Comparison of ENCODE assay signal across 23 mouse cellular contexts in genomic region chr13:101707226-101707625, GRCm38 (mm10).
A peak's percentile ranks its signal among the peaks of the same experiment; 100 is the strongest.
DNase-seq lines count a peak whose midpoint lies in the region; ATAC-seq lines count a peak whose summit lies in the region.
"Had no signal": no experiment of that assay in that cellular context is flagged by ENCODE, and none has a peak within 500 bp of the region (broad histone marks: within the 10 kb centered on the region; RNA-seq: fewer than 3 reads in every experiment).

No protein-coding gene starts in this region.

- no peak overlapping the region for H3K4me2 ChIP-seq in forebrain, embryonic 16.5 days (ENCODE audit: low read length)
- H3K4me2 ChIP-seq: forebrain, embryonic 13.5 days; hindbrain, embryonic 12.5 days; intestine, embryonic 15.5 days had no signal

- H3K4me1 ChIP-seq in forebrain, embryonic 16.5 days (replicated peaks; ENCODE audit: control insufficient read depth, insufficient read depth, low read length): no peaks in the 10 kb centered on the region
- H3K4me1 ChIP-seq: embryonic facial prominence, embryonic 10.5 days; forebrain, embryonic 13.5 days; heart, embryonic 10.5 days; hindbrain, embryonic 12.5 days had no signal

- H3K27ac ChIP-seq in forebrain, embryonic 16.5 days (ENCODE audit: low read length): no peak overlapping the region
- H3K27ac ChIP-seq: embryonic facial prominence, embryonic 10.5 days; forebrain, embryonic 13.5 days; gastrocnemius, adult 2 months; heart, embryonic 10.5 days; hindbrain, embryonic 12.5 days; intestine, embryonic 15.5 days had no signal

- DNase-seq in CD4-positive helper T cell, adult 2 months (ENCODE audit: low read depth, low spot score): peak; percentile 83
- DNase-seq in T-cell, adult 2 months (ENCODE audit: low spot score): peak; percentile 43
- DNase-seq in splenic B cell, adult 2 months (ENCODE audit: low read depth, low spot score): peak; percentile 30
- DNase-seq in lung, postnatal 14 days: no peak
- DNase-seq in cerebellum, postnatal 10 days: no peak
- DNase-seq: adrenal gland, adult 2 months; adrenal gland, postnatal 25 days; cerebellum, adult 11 months; cerebellum, adult 8-10 months; gastrocnemius, adult 2 months; gastrocnemius, postnatal 36 days; heart, adult 18-20 months; heart, postnatal 10 days; heart, postnatal 4 days had no signal

- 91% methylated on average over 9 of the region's 9 CpGs for WGBS in forebrain, embryonic 16.5 days

- peak; percentile 47 for ATAC-seq in inflammation-experienced regulatory T-cells, adult 6 months
- no peak for ATAC-seq in forebrain, embryonic 16.5 days
- ATAC-seq: forebrain, embryonic 13.5 days; hindbrain, embryonic 16.5 days; intestine, embryonic 15.5 days had no signal

- no peak overlapping the region for H3K4me3 ChIP-seq in forebrain, embryonic 16.5 days (replicated peaks; ENCODE audit: low read length)
- H3K4me3 ChIP-seq: embryonic facial prominence, embryonic 10.5 days; forebrain, embryonic 13.5 days; gastrocnemius, adult 2 months; heart, embryonic 10.5 days; hindbrain, embryonic 12.5 days; intestine, embryonic 15.5 days had no signal

- no peaks in the 10 kb centered on the region for H3K9me3 ChIP-seq in forebrain, embryonic 16.5 days (ENCODE audit: control insufficient read depth, low read length)
- H3K9me3 ChIP-seq: embryonic facial prominence, embryonic 10.5 days; forebrain, embryonic 13.5 days; G1E; heart, embryonic 10.5 days; hindbrain, embryonic 12.5 days; intestine, embryonic 15.5 days had no signal

- peaks cover 3% of the 10 kb centered on the region; the same call in 1 of the 2 replicates for H3K36me3 ChIP-seq in splenic B cell, adult 2 months (ENCODE audit: control insufficient read depth, insufficient read depth, low read length, poor library complexity, severe bottlenecking)
- H3K36me3 ChIP-seq in forebrain, embryonic 16.5 days (ENCODE audit: control insufficient read depth, insufficient read depth): 0 out of 2 replicates have a peak, but pooled peaks cover 2% of the 10 kb centered on the region

- no peaks in the 10 kb centered on the region for H3K27me3 ChIP-seq in splenic B cell, adult 2 months (ENCODE audit: control insufficient read depth, insufficient read depth, low read length, poor library complexity, severe bottlenecking)
- no peaks in the 10 kb centered on the region for H3K27me3 ChIP-seq in forebrain, embryonic 16.5 days (replicated peaks; ENCODE audit: control insufficient read depth, insufficient read depth, low read length)
- H3K27me3 ChIP-seq: forebrain, embryonic 13.5 days; hindbrain, embryonic 12.5 days; intestine, embryonic 15.5 days had no signal

- H3K9ac ChIP-seq in forebrain, embryonic 16.5 days (replicated peaks; ENCODE audit: low read depth, low read length): no peak overlapping the region
- H3K9ac ChIP-seq: forebrain, embryonic 13.5 days; hindbrain, embryonic 12.5 days; intestine, embryonic 15.5 days had no signal

Comparison
In these comparisons a context has a peak if more than half of its experiments do, and no peak if none do; other contexts are left out.
1. DNase-seq: peak in CD4-positive helper T cell, adult 2 months (single experiment), T-cell, adult 2 months (single experiment) and splenic B cell, adult 2 months (single experiment); none in lung, postnatal 14 days (single experiment) and cerebellum, postnatal 10 days (0 of 2).